In genomic region chr1:181851521-181852310, GRCm38 (mm10) we compare ENCODE assay signal across 9 mouse cellular contexts. TPM values are rescaled to one million over a fixed set of nuclear protein-coding genes. Genes with fewer than 3 reads are reported as not detected.
A peak's percentile ranks its signal among the peaks of the same experiment; 100 is the strongest.
DNase-seq lines count a peak whose midpoint lies in the region; ATAC-seq lines count a peak whose summit lies in the region.
"Had no signal": no experiment of that assay in that cellular context is flagged by ENCODE, and none has a peak within 500 bp of the region (broad histone marks: within the 10 kb centered on the region; RNA-seq: fewer than 3 reads in every experiment).

No protein-coding gene starts in this region.

- H3K27me3 ChIP-seq in forebrain, embryonic 14.5 days (replicated peaks; ENCODE audit: control insufficient read depth, insufficient read depth, low read length): 0 out of 2 replicates have a peak, but pooled peaks cover 3% of the 10 kb centered on the region
- peaks cover 15% of the 10 kb centered on the region; the same call in 1 of the 2 replicates for H3K27me3 ChIP-seq in forebrain, embryonic 10.5 days (ENCODE audit: poor library complexity, severe bottlenecking)

- no peaks in the 10 kb centered on the region for H3K4me1 ChIP-seq in forebrain, embryonic 14.5 days (ENCODE audit: control insufficient read depth, insufficient read depth, low read length)
- peaks cover 12% of the 10 kb centered on the region for H3K4me1 ChIP-seq in forebrain, embryonic 10.5 days

- DNase-seq in forebrain, embryonic 14.5 days (ENCODE audit: low spot score): peak; percentile 60
- DNase-seq in forebrain, embryonic 10.5 days (ENCODE audit: extremely low spot score, low spot score): no peak
- DNase-seq in adrenal gland, postnatal 25 days: peak; percentile 36
- DNase-seq in gastrocnemius, postnatal 4 days (ENCODE audit: low spot score in 2 of 2): peak; percentile 46 to 78
- DNase-seq in layer of hippocampus, adult 9-11 months: peak; percentile 65
- peak; percentile 89 to 92 for DNase-seq in right cerebral cortex, postnatal 10 days (ENCODE audit: low spot score in 2 of 2)
- no peak for DNase-seq in spleen, adult 18-20 months

- H3K4me3 ChIP-seq in forebrain, embryonic 14.5 days (ENCODE audit: low read depth, low read length): no peak overlapping the region
- no peak overlapping the region for H3K4me3 ChIP-seq in forebrain, embryonic 10.5 days
- H3K4me3 ChIP-seq: neural tube, embryonic 13.5 days had no signal

- no peaks in the 10 kb centered on the region for H3K9me3 ChIP-seq in forebrain, embryonic 14.5 days (replicated peaks; ENCODE audit: control insufficient read depth, low read length)
- no peaks in the 10 kb centered on the region for H3K9me3 ChIP-seq in forebrain, embryonic 10.5 days
- H3K9me3 ChIP-seq: neural tube, embryonic 13.5 days had no signal

- 86% methylated on average over 12 of the region's 12 CpGs for WGBS in forebrain, embryonic 14.5 days
- WGBS in forebrain, embryonic 10.5 days: 90% methylated on average over 12 of the region's 12 CpGs

- H3K9ac ChIP-seq in forebrain, embryonic 14.5 days (ENCODE audit: low read length): no peak overlapping the region
- H3K9ac ChIP-seq: neural tube, embryonic 13.5 days had no signal

- H3K27ac ChIP-seq in forebrain, embryonic 14.5 days (ENCODE audit: low read depth, low read length): no peak overlapping the region
- no peak overlapping the region for H3K27ac ChIP-seq in forebrain, embryonic 10.5 days
- H3K27ac ChIP-seq: neural tube, embryonic 13.5 days had no signal

- no peaks in the 10 kb centered on the region for H3K36me3 ChIP-seq in forebrain, embryonic 14.5 days (ENCODE audit: control insufficient read depth, insufficient read depth, low read length)
- no peaks in the 10 kb centered on the region for H3K36me3 ChIP-seq in forebrain, embryonic 10.5 days (replicated peaks)
- H3K36me3 ChIP-seq: neural tube, embryonic 13.5 days had no signal

- ATAC-seq in forebrain, embryonic 14.5 days: no peak
- no peak for ATAC-seq in erythroblast, adult 5-6 weeks (replicated peaks; ENCODE audit: low FRiP score, poor library complexity, severe bottlenecking)

- no peak overlapping the region for H3K4me2 ChIP-seq in forebrain, embryonic 14.5 days (ENCODE audit: low read length)
- H3K4me2 ChIP-seq: neural tube, embryonic 13.5 days had no signal

RNA-seq across cellular contexts. Expression of gene Lbr, which starts 8.9 kb away (rescaled TPM):
- polyA plus RNA-seq in forebrain, embryonic 14.5 days (2014; fragmentation: Nextera tagmentation; extraction: Ambion mirVana): 68.9 and 72.4 TPM in 2 replicates
- polyA plus RNA-seq in forebrain, embryonic 10.5 days (2016; fragmentation: Nextera tagmentation; extraction: Ambion mirVana): 212 and 221 TPM in 2 replicates
- total RNA-seq in adrenal gland, postnatal 25 days (2021): 21.8 and 28.4 TPM in 2 replicates
- total RNA-seq in gastrocnemius, postnatal 4 days (2021): 10 to 100 TPM; 49.1 to 55.5 TPM
- 197 and 222 TPM in 2 replicates for total RNA-seq in erythroblast, adult 5-6 weeks (2015; ENCODE audit: low replicate concordance)
- 204 and 248 TPM in 2 replicates for total RNA-seq in erythroblast, adult 5-6 weeks (2017; ENCODE audit: low replicate concordance)

Comparison
In these comparisons a context has a peak if more than half of its experiments do, and no peak if none do; other contexts are left out.
1. DNase-seq: peak in forebrain, embryonic 14.5 days (single experiment), adrenal gland, postnatal 25 days (single experiment), gastrocnemius, postnatal 4 days (2 of 2), layer of hippocampus, adult 9-11 months (single experiment) and right cerebral cortex, postnatal 10 days (2 of 2); none in forebrain, embryonic 10.5 days (single experiment) and spleen, adult 18-20 months (0 of 2).